Mouse (Mus musculus): ENCODE data around the gene Rsc1a1. TPM values are rescaled to one million over a fixed set of nuclear protein-coding genes. Genes with fewer than 3 reads are reported as not detected.

The Rsc1a1 gene
- total RNA-seq, 1 experiment from 2014 or later = not detected

GRCm38 (mm10) chr4:141635991-141636390 lies 49.4 kb downstream of the Rsc1a1 start:
- ATAC-seq (replicated peaks; ENCODE audit: insufficient number of reproducible peaks, low FRiP score, low TSS enrichment, poor library complexity, severe bottlenecking) = no peak

Other genes starting within 250 kb of the Rsc1a1 start
- gene Srarp, start 249.5 kb downstream of the Rsc1a1 start, total RNA-seq (2017) = not detected in 3 replicates
- gene Zbtb17, start 240.9 kb downstream of the Rsc1a1 start, total RNA-seq (2017) = 21.7 to 33.8 TPM (median 27.3 TPM) in 3 replicates
- gene Spen, start 147.0 kb downstream of the Rsc1a1 start, total RNA-seq (2017) = 39.8 to 81.5 TPM (median 48.1 TPM) in 3 replicates
- gene Fblim1, start 79.5 kb downstream of the Rsc1a1 start, total RNA-seq (2017) = not detected in 3 replicates
- gene Tmem82, start 67.0 kb downstream of the Rsc1a1 start, total RNA-seq (2017) = not detected in 3 replicates
- not detected in 3 replicates for gene Slc25a34, start 61.8 kb downstream of the Rsc1a1 start, total RNA-seq (2017)
- gene Plekhm2, start 20.7 kb downstream of the Rsc1a1 start, total RNA-seq (2017) = 14.4 to 16.5 TPM (median 15.7 TPM) in 3 replicates
- 31.1 to 45.0 TPM (median 34.8 TPM) in 3 replicates for gene Ddi2, start 37.8 kb upstream of the Rsc1a1 start, total RNA-seq (2017)
- not detected in 3 replicates for gene Agmat, start 61.1 kb upstream of the Rsc1a1 start, total RNA-seq (2017)
- 5.1 to 7.6 TPM (median 6.4 TPM) in 3 replicates for gene Dnajc16, start 105.3 kb upstream of the Rsc1a1 start, total RNA-seq (2017)
- 23.4 to 41.6 TPM (median 39.5 TPM) in 3 replicates for gene Casp9, start 108.0 kb upstream of the Rsc1a1 start, total RNA-seq (2017)
- gene Cela2a, start 140.6 kb upstream of the Rsc1a1 start, total RNA-seq (2017) = not detected in 3 replicates
- not detected in 3 replicates for gene Ctrc, start 160.8 kb upstream of the Rsc1a1 start, total RNA-seq (2017)
- gene Efhd2, start 189.3 kb upstream of the Rsc1a1 start, total RNA-seq (2017) = 190 to 273 TPM (median 198 TPM) in 3 replicates

All from monocyte, adult 5-6 weeks (primary cell).